Mouse (Mus musculus) brain, embryonic 14.5 days (tissue): ENCODE data around the gene Apex1. TPM values are rescaled to one million over a fixed set of nuclear protein-coding genes. Genes with fewer than 3 reads are reported as not detected.
A peak's percentile ranks its signal among the peaks of the same experiment; 100 is the strongest.

Experiments
- DNase-seq: peaks from one replicate; pipeline ENCODE4 v3.0.0-alpha.2; 2011; ENCODE audit warnings: low read depth
- CTCF ChIP-seq: fragments of 200-500 bp; IDR thresholded peaks from 2 replicates; pipeline ENCODE4 v1.5.1; 2012; ENCODE audit warnings: inconsistent platforms, mild to moderate bottlenecking, moderate library complexity, borderline replicate concordance; ENCODE audit not compliant: insufficient read depth, insufficient read length; ENCODE audit errors: extremely low read depth
- POLR2A ChIP-seq: fragments of 200-500 bp; IDR thresholded peaks from 2 replicates; pipeline ENCODE4 v1.6.1; 2012; ENCODE audit warnings: mild to moderate bottlenecking, inconsistent platforms, borderline replicate concordance; ENCODE audit not compliant: poor library complexity, insufficient read depth, insufficient read length, severe bottlenecking; ENCODE audit errors: extremely low read depth
- polyA plus RNA-seq: library from polyadenylated mRNA; depleted of rRNA; stranded (reverse); fragments of >200 nt; gene quantifications from 2 replicates; pipeline ENCODE4 v1.2.3, GENCODE M21; 2012; rRNA removed

The Apex1 gene
- polyA plus RNA-seq = 137 and 178 TPM in 2 replicates

GRCm38 (mm10) chr14:50924281-50925064 is at the start of gene Apex1, which contains the start of gene Osgep:
Gene Apex1, plus strand, starts transcription at chr14:50924968.
Gene Osgep, minus strand, starts transcription at chr14:50924893.
- DNase-seq = peak; percentile 99
- TF ChIP-seq CTCF (no peak), POLR2A (peak; percentile 26; the same call in 1 of the 2 replicates)

GRCm38 (mm10) chr14:50875175-50875574 is 49.6 kb upstream of the Apex1 start:
- DNase-seq = no peak
- TF ChIP-seq POLR2A = no peak
- no peak for TF ChIP-seq CTCF

- TF ChIP-seq CTCF = no peak
- no peak for TF ChIP-seq POLR2A
These were observed 49.1 kb upstream of the Apex1 start for GRCm38 (mm10) chr14:50875591-50876230.

GRCm38 (mm10) chr14:50876236-50876950 is 48.4 kb upstream of the Apex1 start:
- TF ChIP-seq POLR2A = no peak
- no peak for TF ChIP-seq CTCF
- DNase-seq = no peak

More at GRCm38 (mm10) chr14:50875591-50876230, 49.1 kb upstream of the Apex1 start:
- no peak for DNase-seq

- DNase-seq = no peak
- no peak for TF ChIP-seq POLR2A
- no peak for TF ChIP-seq CTCF
These were observed 33.1 kb upstream of the Apex1 start for GRCm38 (mm10) chr14:50891621-50892020.

- TF ChIP-seq POLR2A (no peak), CTCF (no peak)
- no peak for DNase-seq
These were observed 32.7 kb upstream of the Apex1 start for GRCm38 (mm10) chr14:50892091-50892490.

- TF ChIP-seq POLR2A = no peak
- no peak for TF ChIP-seq CTCF
- DNase-seq = peak; percentile 5
These were observed 32.0 kb upstream of the Apex1 start for GRCm38 (mm10) chr14:50892541-50893459.

- TF ChIP-seq POLR2A (no peak), CTCF (no peak)
- no peak for DNase-seq
These were observed 29.4 kb upstream of the Apex1 start for GRCm38 (mm10) chr14:50895407-50895806.

GRCm38 (mm10) chr14:50895985-50896746 is 28.6 kb upstream of the Apex1 start:
- no peak for TF ChIP-seq POLR2A
- TF ChIP-seq CTCF = no peak
- DNase-seq = peak; percentile 39
